Mouse (Mus musculus) kidney, postnatal 4 days (tissue): ENCODE measurements at regions not wholly inside any gene's neighbourhood (a gene's known extent, or its start where the extent isn't known, plus 50 kb on each side); places are given as distances from the start of the nearest gene placed in this dataset.

Experiments used
- DNase-seq, 2 experiments: peaks; one replicate each; pipeline ENCODE4 v3.0.0; 2021; ENCODE audit warnings: mixed read lengths in 2 of 2

DNA sequence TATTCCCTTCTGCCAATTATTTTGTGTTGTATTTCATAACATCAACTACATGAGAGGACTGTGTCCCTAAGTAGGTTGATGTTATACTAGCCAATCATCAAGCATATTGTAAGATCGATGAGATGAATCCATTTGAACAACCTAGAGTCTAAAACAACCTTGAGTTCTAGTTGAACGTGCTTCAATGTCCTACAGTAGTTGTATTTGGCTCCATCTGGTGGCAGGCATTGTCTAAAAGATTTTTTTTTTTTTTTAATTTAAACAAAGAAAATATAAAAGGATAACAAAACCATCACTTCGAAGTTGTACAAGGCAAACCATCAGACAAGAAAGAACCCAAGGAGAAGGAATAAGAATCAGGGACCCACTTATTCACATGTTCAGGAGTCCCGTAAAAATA is 114.4 kb downstream of the Pih1d3 start:
- DNase-seq: peak; percentile 3 to 4

DNA sequence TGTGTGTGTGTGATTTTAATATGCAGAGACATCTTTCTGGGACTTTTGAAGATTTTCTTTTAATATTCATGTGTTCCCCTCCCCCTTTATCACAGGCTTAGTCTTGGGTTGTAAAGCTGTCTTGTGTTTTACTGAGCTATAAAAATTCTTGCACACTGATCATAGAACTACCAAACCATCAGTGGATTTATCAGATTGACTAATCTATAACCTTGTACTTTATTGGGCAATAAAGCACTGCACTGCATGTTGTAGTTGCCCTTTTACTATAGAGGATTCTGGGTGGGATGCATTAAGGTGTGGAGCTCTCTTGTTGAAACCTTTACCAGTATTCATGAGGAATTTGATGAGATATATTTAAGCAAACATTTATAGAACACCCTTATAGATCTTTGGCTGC is 141.3 kb downstream of the Pih1d3 start:
- DNase-seq: no peak

DNA sequence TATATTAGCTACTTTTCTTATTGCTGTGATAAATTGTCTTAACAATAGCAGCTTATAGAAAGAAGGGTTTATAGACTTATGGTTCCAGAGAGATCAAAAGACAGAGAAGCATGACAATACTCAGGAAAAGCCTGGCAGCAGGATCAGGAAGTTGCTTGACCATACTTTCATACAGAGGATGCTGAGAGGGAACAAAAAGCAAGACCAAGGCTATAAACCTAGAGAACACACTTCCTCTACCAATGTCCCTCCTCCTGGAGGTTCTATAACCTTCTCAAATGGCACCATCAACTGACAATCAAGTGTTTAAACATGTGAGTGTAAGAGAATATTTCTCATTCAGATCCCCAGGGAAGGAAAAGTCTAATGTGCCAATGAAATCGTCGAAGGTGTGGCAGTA is 154.7 kb downstream of the Pih1d3 start:
- DNase-seq: no peak

DNA sequence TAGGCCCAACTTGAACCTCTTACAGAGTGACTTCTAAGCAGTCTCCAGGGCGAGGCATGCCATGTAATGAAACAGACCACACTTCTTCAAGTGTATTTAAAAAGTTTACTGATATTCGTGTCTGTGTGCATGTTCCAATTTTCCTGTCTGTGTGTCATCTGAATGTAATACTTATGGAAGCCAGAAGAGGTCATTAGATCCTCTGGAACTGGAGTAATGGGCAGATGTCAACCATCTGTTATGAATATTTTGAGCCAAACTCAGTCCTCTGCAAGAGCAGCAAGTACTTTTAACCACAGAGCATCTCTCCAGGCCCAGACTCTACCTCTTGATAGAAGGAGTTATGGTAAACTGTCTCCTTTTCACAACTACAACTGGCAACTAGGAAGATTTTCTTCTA is 156.4 kb downstream of the Pih1d3 start:
- no peak for DNase-seq

DNA sequence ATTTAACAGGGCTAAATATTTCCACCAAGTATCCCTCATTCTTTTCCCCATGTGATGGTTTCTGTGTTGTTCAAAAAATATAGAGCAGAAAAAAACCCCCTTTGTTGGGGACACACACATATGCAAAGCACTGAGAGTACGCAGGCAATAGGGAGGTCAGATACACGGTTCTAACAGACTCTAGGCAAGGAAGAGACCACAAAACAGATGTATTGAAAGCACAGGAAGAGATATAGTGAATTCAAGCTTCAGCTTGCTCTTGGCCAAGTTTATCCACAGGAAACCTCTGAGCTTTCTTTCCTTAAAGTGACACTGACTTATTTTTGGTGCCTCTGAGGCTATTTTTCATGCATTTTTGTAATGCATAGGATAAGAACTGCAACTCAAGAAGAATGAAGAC is 157.7 kb downstream of the Pih1d3 start:
- DNase-seq: no peak

DNA sequence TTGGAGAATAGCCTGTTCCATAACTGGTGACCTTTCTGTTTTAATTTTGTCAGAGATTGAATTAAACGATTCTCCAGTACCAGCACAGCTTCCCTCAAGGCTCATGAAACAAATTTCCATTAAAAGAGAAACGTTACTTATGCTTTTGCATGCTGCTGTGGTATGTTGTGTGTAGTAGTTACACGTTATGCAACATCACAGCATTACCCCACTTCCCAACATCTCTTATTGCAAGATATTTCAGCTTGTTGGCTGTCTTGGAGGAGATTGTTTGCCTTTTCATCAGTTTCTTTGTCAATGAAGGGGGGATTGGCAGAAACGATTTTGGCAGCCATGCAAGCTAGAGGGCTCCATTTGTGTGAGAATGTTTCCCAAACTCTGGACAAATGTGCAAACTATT is 159.6 kb downstream of the Pih1d3 start:
- DNase-seq: no peak
